Mouse (Mus musculus) brown adipose tissue, adult 24 weeks (tissue): ENCODE results near the gene Sipa1l1. TPM values are rescaled to one million over a fixed set of nuclear protein-coding genes. Genes with fewer than 3 reads are reported as not detected.

Experiments used
- H3K27ac ChIP-seq: fragments of 200-500 bp; replicated peaks from 2 replicates; pipeline ENCODE4 v1.5.1; 2012; ENCODE audit warnings: low read depth, mild to moderate bottlenecking, low read length
- H3K4me1 ChIP-seq: fragments of 200-500 bp; 2 replicates; pipeline ENCODE4 v1.6.1; 2012; ENCODE audit warnings: low read length, mixed read lengths; ENCODE audit not compliant: control insufficient read depth, insufficient read depth, insufficient read length
- H3K4me3 ChIP-seq: fragments of 200-500 bp; 2 replicates; pipeline ENCODE4 v1.5.1; 2012; ENCODE audit warnings: low read depth, mild to moderate bottlenecking, low read length, moderate library complexity; ENCODE audit not compliant: insufficient read depth
- polyA plus RNA-seq: library from polyadenylated mRNA; stranded (reverse); fragments of >200 nt; gene quantifications from 2 replicates; pipeline ENCODE4 v1.2.4, GENCODE M21; 2012; ENCODE audit not compliant: missing spikeins, insufficient read depth, insufficient read length

The Sipa1l1 gene
- polyA plus RNA-seq, 1 experiment, result 29.7 TPM

GRCm38 (mm10) chr12:82356476-82356875, 187.4 kb downstream of the Sipa1l1 start:
- Histone ChIP-seq H3K27ac (no peak overlapping the region), H3K4me1 (peaks cover 2% of the 10 kb centered on the region; the same call in 1 of the 2 replicates), H3K4me3 (no peak overlapping the region)

- no peak overlapping the region for H3K4me3 ChIP-seq
- H3K27ac ChIP-seq, result no peak overlapping the region
- H3K4me1 ChIP-seq, result no peaks in the 10 kb centered on the region
Observed at GRCm38 (mm10) chr12:82357431-82357830, 188.3 kb downstream of the Sipa1l1 start.

- H3K4me3 ChIP-seq, result no peak overlapping the region
- H3K27ac ChIP-seq, result no peak overlapping the region
- no peaks in the 10 kb centered on the region for H3K4me1 ChIP-seq
Observed at GRCm38 (mm10) chr12:82362796-82363195, 193.7 kb downstream of the Sipa1l1 start.

DNA sequence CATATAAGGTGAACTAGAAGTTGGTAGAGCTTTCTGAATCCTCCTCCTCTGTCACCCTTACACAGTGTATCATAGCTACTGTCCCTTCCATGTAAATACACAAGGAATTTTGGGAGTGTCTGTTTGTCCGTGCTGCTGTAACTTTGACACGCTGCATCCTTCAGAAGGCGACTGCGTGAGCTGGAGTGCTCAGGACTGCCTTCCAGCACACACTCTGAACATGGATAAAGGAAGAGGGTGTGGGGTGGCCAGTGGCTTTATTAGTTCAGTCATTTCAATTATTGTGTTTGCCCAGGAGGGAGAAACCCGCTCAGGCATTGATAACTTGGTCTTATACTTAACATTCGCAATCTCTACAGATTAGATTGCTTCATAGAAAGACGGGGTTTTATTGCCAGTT, 195.1 kb downstream of the Sipa1l1 start:
- Histone ChIP-seq H3K4me3 (no peak overlapping the region), H3K27ac (no peak overlapping the region), H3K4me1 (no peaks in the 10 kb centered on the region)

GRCm38 (mm10) chr12:82365276-82365875, 196.3 kb downstream of the Sipa1l1 start:
- Histone ChIP-seq H3K4me1 (no peaks in the 10 kb centered on the region), H3K4me3 (no peak overlapping the region), H3K27ac (no peak overlapping the region)

DNA sequence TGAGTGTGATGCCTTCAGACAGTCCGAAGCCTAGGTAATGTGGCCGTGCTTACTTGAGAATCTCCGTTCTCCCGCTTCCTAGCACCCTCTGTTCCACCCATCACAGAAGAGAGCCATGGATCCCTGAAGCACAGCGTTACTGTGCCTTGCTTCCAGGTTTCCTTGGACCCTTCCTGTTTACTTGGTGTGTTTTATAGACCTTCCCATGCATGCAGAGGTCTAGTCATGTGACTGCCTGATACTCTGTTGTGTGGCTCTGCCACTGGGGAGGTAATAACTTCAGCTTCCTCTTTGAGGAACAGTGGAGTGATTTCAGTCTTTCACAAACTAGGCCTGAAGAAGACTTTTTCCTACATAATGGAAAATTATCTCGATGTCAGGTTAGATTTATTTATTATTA, 197.6 kb downstream of the Sipa1l1 start:
- no peak overlapping the region for H3K27ac ChIP-seq
- H3K4me1 ChIP-seq, result no peaks in the 10 kb centered on the region
- H3K4me3 ChIP-seq, result no peak overlapping the region

GRCm38 (mm10) chr12:82367345-82367744, 198.2 kb downstream of the Sipa1l1 start:
- no peak overlapping the region for H3K27ac ChIP-seq
- no peaks in the 10 kb centered on the region for H3K4me1 ChIP-seq
- H3K4me3 ChIP-seq, result no peak overlapping the region

DNA sequence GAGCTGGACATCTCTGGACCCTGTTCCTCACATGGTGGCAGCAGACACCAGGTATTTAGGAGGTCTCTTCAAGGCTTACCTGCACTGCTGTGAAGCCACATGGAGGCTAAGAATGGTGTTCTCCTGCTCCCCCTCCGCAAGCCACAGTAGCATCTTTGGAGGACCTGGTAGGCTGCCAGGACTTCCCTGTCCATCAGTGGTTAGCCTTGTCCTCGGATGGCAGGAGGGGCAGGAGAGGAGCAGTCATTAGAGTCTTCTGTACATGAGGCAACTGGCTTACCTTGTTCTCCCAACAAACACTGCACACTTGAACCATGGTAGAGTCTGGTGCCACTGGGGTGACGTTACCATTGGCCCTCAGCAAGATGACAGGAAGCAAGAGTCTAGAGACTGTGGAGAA, 198.9 kb downstream of the Sipa1l1 start:
- Histone ChIP-seq H3K27ac (no peak overlapping the region), H3K4me3 (no peak overlapping the region), H3K4me1 (no peaks in the 10 kb centered on the region)

- H3K4me3 ChIP-seq, result no peak overlapping the region
- H3K4me1 ChIP-seq, result no peaks in the 10 kb centered on the region
- no peak overlapping the region for H3K27ac ChIP-seq
Observed at GRCm38 (mm10) chr12:82369402-82370160, 200.5 kb downstream of the Sipa1l1 start.

DNA sequence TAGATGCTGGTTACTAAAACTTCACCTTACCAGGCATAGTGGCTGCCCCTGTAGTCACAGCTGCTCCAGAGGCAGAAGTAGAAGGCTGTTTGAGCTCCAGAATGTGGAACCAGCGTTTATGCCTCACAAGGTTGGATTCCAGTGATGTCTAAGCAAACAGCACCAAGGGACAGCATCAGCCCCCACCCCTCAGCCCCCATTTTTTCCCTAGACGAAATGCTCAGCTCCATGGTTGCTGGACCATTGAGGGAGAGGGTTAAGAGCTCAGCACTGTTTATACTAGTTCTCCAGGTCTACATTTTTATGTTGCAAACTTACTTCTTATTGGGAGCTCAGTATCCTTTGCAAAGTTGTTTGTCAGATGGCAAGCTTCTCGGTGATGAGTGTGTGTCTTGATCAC, 202.1 kb downstream of the Sipa1l1 start:
- Histone ChIP-seq H3K4me1 (no peaks in the 10 kb centered on the region), H3K27ac (no peak overlapping the region), H3K4me3 (no peak overlapping the region)

GRCm38 (mm10) chr12:82374020-82374419, 204.9 kb downstream of the Sipa1l1 start:
- Histone ChIP-seq H3K4me3 (no peak overlapping the region), H3K27ac (no peak overlapping the region), H3K4me1 (no peaks in the 10 kb centered on the region)

GRCm38 (mm10) chr12:82382932-82383331, 213.8 kb downstream of the Sipa1l1 start:
- H3K27ac ChIP-seq, result no peak overlapping the region
- 0 out of 2 replicates have a peak, but pooled peaks cover 2% of the 10 kb centered on the region for H3K4me1 ChIP-seq
- H3K4me3 ChIP-seq, result no peak overlapping the region

DNA sequence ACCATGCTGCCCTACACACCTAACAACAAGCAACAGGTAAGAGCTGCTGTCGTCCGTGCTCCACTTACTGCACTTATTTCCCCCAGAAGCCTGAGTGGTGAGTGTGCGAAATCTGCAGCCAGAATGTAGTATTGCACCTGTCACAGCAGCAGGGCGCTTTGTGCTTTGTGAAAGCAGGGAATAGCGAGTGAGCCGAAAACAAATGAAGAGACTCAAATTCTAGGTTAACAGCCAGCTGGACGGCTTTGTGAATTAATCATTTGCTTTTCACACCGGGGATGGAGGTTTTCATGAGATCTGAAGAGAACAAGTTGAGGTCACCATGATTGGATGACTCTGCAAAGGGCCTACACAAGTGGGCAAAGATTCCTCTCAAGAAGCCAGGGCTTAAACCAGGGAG, 215.6 kb downstream of the Sipa1l1 start:
- Histone ChIP-seq H3K4me1 (0 out of 2 replicates have a peak, but pooled peaks cover 2% of the 10 kb centered on the region), H3K27ac (no peak overlapping the region)

GRCm38 (mm10) chr12:82387042-82387441, 217.9 kb downstream of the Sipa1l1 start:
- no peak overlapping the region for H3K27ac ChIP-seq
- no peak overlapping the region for H3K4me3 ChIP-seq
- no peaks in the 10 kb centered on the region for H3K4me1 ChIP-seq

More for the DNA sequence above, 215.6 kb downstream of the Sipa1l1 start:
- no peak overlapping the region for H3K4me3 ChIP-seq

DNA sequence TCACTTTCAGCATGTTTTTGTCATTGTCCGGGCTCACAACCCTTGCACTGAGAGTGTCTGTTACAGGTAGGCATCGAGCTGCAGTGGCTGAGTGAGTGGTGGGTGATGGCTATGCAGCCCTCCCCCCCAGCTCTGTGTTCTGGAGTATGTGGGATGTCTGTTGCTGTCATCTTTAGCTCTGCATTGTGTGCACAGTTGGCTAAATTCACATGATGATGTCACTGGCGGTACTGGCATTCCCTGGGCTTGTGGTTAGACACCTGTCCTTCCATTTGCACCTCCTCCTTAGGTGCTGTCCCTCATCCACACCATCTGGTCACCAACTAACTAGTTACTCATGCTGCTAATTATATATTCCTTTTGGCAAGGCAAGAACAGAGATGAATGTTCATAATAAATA, 218.5 kb downstream of the Sipa1l1 start:
- Histone ChIP-seq H3K4me3 (no peak overlapping the region), H3K27ac (no peak overlapping the region), H3K4me1 (no peaks in the 10 kb centered on the region)

GRCm38 (mm10) chr12:82388144-82388543, 219.0 kb downstream of the Sipa1l1 start:
- Histone ChIP-seq H3K4me1 (no peaks in the 10 kb centered on the region), H3K4me3 (no peak overlapping the region), H3K27ac (no peak overlapping the region)
